Mouse (Mus musculus): ENCODE data around the gene Slc25a1.
"Not testable (repeated sequence)": the region's sequence is repeated elsewhere in the genome, so short reads cannot be mapped to it uniquely, and the experiment has no call there.

Slc25a1 gene

DNA sequence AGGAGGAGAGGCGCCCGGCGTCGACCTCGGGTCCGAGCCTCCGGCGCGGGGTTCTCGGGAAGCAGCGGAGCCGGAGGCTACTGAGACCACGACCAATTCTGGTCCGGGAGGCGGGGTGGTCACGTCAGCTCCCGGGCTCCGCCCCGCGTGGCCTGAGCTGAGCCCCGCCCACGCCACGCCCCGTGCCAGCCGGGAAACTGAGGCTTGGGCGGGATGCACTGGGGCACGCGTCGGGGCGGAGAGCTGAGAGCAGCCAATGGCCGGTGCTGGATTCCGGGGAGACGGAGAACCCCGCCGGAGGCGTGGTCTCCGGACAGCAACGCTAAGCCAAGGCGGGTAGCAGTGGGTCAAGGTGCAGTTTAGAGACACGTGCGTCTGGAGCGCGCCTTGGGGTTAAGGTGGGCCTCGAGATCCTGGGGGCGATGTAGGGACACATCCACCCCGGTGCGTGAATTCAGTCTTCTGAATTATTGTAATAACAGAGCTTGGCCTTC is at the start of gene Slc25a1:
Gene Slc25a1 (minus strand): TSS at position 133 of the 494 bp plus-strand sequence.
- peak; percentile 92 to 96 for DNase-seq (ENCODE audit: inconsistent age in 2 of 2, low spot score in 1 of 2)

DNA sequence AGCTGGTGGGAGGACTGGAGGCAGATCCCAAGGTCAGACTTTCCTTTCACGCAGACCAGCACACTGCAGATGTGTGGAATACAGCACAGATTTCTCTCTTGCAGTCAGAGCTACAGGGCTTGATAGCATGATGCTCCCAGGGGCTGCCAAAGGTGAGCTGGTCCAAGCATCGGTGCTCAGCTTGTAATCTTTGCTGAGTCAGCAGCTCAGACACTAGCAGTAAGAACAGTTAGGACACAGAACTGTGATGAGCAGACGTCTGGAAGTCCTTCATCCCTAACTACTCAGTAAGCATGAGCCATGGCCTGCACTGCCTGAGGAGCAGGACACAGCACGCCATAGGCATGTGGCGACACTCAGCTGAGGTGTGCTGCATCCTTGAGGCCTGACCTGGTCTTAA is 43.8 kb upstream of the Slc25a1 start:
- no peak for DNase-seq (ENCODE audit: inconsistent age in 2 of 2, low spot score in 1 of 2)

DNA sequence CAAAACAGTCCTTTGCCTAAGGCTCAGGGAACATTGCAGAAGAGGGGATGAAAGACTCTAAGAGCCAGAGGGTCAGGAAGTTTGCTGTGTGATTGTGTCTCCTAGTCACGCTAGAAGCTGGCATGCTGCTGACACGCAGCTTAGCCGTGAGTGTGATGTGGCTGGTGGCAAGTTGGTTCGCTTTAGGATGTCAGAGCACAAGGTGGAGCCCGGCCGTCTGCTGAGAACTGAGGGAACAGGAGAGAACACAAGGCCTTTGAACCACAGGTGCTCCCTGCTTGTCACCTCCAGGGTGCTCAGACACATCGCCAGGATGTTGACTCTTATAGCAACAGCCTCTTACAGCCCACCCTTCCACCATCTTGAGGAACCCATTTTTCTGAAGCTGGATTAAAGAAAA is 34.1 kb upstream of the Slc25a1 start:
- DNase-seq (ENCODE audit: inconsistent age in 2 of 2, low spot score in 1 of 2), result no peak

- DNase-seq (ENCODE audit: inconsistent age in 2 of 2, low spot score in 1 of 2), result not testable (repeated sequence)
Observed at GRCm38 (mm10) chr16:17956052-17956638, 28.1 kb upstream of the Slc25a1 start.

DNA sequence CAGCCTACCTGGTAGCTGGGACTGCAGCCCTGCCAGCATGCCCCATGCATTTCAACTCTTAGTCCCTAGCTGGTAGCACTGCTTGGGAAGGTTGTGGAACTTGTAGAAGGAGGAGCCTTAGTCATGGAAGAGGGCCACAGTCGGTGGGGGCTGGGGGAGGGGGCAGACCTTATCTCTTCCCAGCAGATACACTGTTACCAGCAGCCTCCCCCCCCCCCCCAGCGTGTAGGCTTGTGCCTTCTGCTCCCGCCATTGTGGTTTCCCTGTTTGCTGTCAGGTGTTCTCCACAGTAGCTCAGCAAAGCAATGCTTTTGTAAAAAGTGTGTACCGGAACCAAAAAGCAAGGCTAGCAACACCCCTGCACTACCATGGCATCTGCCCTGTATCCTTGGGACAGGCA is 23.6 kb upstream of the Slc25a1 start:
- no peak for DNase-seq (ENCODE audit: inconsistent age in 2 of 2, low spot score in 1 of 2)

DNA sequence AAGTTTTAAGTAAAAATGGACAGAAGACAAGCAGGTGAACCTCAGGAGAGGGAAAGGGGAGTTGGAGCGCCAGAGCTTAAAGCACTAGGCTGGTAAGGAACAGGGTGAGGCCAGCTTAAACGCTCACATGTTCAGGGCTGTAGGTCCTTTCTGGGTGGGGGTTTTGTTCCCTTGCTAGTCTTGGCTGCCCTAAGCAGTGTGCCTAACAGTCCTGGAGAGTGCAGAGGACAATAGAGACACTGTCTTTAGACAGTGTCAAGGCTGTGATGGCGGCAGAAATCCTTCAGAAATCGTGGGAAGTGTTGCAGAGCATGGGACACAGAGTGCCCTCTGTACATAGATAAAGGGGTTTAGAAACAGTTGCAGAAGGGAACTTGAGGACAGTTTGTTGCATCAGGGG is 22.0 kb upstream of the Slc25a1 start:
- no peak for DNase-seq (ENCODE audit: inconsistent age in 2 of 2, low spot score in 1 of 2)

GRCm38 (mm10) chr16:17949421-17949877 is 21.4 kb upstream of the Slc25a1 start:
- DNase-seq (ENCODE audit: inconsistent age in 2 of 2, low spot score in 1 of 2), result no peak

DNA sequence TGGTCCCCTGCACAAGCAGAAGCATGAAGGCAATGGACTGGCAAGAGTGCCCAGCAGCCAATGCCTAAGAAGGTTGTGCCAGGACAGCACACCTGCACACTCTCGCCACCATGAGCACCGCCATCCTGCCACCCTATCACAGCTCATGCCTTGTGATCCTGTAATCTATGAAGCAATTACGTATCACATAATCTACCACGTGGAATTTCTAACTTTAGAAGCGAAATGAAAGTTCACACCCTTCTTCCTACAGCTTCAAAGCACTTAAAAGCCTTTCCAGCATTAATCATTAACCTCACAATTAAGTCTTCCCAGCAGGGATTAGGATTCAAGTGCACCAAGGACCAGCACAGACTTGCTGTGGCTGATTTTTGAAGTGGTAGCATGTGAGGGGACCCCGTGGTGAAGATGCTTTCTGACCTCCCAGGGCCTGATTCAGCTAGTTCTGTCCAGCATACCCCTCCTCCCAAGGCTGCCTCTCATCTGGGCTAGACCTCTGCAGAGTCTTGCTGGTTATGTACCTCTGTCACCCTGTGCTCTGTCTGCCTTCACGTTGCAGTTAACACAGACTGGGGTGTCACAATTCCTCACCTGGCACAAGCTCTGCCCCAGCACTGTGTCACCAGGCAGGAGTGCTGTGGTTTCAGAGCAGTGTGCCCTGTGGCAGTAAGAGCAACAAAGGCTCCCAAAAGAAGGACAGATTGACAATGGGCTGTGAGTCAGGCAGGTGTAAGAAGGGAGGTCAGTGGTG is 17.2 kb upstream of the Slc25a1 start:
- DNase-seq (ENCODE audit: inconsistent age in 2 of 2, low spot score in 1 of 2), result no peak

GRCm38 (mm10) chr16:17943466-17943865 is 15.4 kb upstream of the Slc25a1 start:
- no peak for DNase-seq (ENCODE audit: inconsistent age in 2 of 2, low spot score in 1 of 2)

GRCm38 (mm10) chr16:17939255-17939751 is 11.3 kb upstream of the Slc25a1 start:
- DNase-seq (ENCODE audit: inconsistent age in 2 of 2, low spot score in 1 of 2), result no peak

GRCm38 (mm10) chr16:17938821-17939220 is 10.8 kb upstream of the Slc25a1 start:
- peak; percentile 67 to 85 for DNase-seq (ENCODE audit: inconsistent age in 2 of 2, low spot score in 1 of 2)

DNA sequence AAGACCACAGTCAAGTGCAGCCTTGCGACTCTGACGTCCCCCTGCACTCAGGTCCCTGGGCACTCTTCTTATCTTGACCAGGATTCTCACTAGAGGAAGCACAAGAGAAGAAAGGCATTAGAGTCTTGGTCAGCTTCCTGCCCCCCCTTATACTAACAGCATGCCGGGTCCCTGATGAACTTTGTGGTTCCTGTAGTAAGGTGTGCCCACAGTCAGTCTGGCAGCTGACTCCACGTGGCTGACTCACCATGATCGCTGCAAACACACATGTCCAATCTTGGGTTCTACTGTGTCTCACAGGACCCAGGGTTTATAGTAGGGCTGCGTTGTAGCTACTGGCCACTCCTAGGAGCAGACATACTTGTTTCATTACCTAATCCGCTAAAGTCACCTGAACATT is 10.2 kb upstream of the Slc25a1 start:
- no peak for DNase-seq (ENCODE audit: inconsistent age in 2 of 2, low spot score in 1 of 2)

GRCm38 (mm10) chr16:17936776-17937175 is 8.8 kb upstream of the Slc25a1 start:
- peak in 1 of 2 experiments; percentile 52 for DNase-seq (ENCODE audit: inconsistent age in 2 of 2, low spot score in 1 of 2)

- DNase-seq (ENCODE audit: inconsistent age in 2 of 2, low spot score in 1 of 2), result peak in 1 of 2 experiments; percentile 56
Observed at GRCm38 (mm10) chr16:17934445-17934910, 6.5 kb upstream of the Slc25a1 start.

GRCm38 (mm10) chr16:17933594-17934444 is 5.8 kb upstream of the Slc25a1 start:
- DNase-seq (ENCODE audit: inconsistent age in 2 of 2, low spot score in 1 of 2), result no peak

DNA sequence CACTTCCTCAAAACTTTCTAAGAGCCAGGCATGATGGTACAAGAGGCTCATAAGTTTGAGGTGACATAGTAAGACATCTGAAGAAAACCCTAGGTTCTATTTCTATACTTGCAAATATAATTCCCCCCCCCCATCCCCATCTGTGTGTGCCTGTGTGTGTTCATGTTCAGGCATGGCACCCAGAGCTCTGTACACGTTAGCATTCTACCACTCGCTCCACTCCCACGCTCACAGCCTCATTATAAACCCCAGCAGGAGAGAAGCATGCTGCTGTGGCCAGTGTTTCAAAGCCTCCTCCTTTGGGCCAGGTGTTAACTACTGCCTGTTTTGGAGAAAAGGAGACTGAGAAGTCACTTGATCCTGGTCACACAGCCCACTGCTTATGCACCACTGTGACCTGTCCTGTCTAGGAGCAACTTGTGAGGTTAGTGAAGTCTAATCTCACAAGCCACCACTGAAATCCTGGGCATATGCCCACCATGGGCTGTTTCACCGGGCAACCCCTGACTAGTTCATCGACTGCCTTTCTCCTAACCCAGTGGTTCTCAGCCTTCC is 4.0 kb upstream of the Slc25a1 start:
- DNase-seq (ENCODE audit: inconsistent age in 2 of 2, low spot score in 1 of 2), result no peak

- peak in 1 of 2 experiments; percentile 33 for DNase-seq (ENCODE audit: inconsistent age in 2 of 2, low spot score in 1 of 2)
Observed at GRCm38 (mm10) chr16:17929631-17930030, 1.6 kb upstream of the Slc25a1 start.

GRCm38 (mm10) chr16:17929211-17929610 is 1.2 kb upstream of the Slc25a1 start:
- DNase-seq (ENCODE audit: inconsistent age in 2 of 2, low spot score in 1 of 2), result no peak

- peak; percentile 81 to 91 for DNase-seq (ENCODE audit: inconsistent age in 2 of 2, low spot score in 1 of 2)
Observed at GRCm38 (mm10) chr16:17928627-17929104, 647 bp upstream of the Slc25a1 start.

GRCm38 (mm10) chr16:17927351-17928082 is 502 bp downstream of the Slc25a1 start:
- no peak for DNase-seq (ENCODE audit: inconsistent age in 2 of 2, low spot score in 1 of 2)

Data from adrenal gland, adult (tissue).